Mouse (Mus musculus) thymus, adult 2 months (tissue): ENCODE results near the gene Otogl.

Experiments used
- CTCF ChIP-seq: fragments of 200-500 bp; IDR thresholded peaks from 2 replicates; pipeline ENCODE4 v1.5.1; 2012; ENCODE audit warnings: mild to moderate bottlenecking, control low read depth, low read length, moderate library complexity, borderline replicate concordance; ENCODE audit not compliant: control insufficient read depth, poor library complexity, insufficient read depth; ENCODE audit errors: extremely low read depth
- POLR2A ChIP-seq: fragments of 200-500 bp; IDR thresholded peaks from 2 replicates; pipeline ENCODE4 v1.6.1; 2012; ENCODE audit warnings: mild to moderate bottlenecking, low read length, control low read depth, moderate library complexity; ENCODE audit not compliant: control insufficient read depth, poor library complexity, insufficient read depth; ENCODE audit errors: extremely low read depth

- TF ChIP-seq CTCF (no peak), POLR2A (no peak)
Measured at GRCm38 (mm10) chr10:107923860-107924259, 11.9 kb upstream of the Otogl start.
